Mouse (Mus musculus) brain, adult 10 weeks (tissue): ENCODE results near the gene Rpl22l1. TPM values are rescaled to one million over a fixed set of nuclear protein-coding genes. Genes with fewer than 3 reads are reported as not detected.

Experiments
- polyA plus RNA-seq: library from polyadenylated mRNA; stranded (reverse); fragments of 350-450 nt; fragmentation: Illumina TruSeq; extraction: RNeasy Lipid Tissue Mini Kit (QIAGEN cat#74804); gene quantifications from one replicate; pipeline ENCODE4 v1.2.3, GENCODE M21; 2015; ENCODE audit warnings: low read depth, low replicate concordance

The Rpl22l1 gene
- polyA plus RNA-seq, result 502 TPM

GRCm38 (mm10) chr3:28805301-28806097 lies at the start of gene Rpl22l1:
TSS of gene Rpl22l1 (plus strand) at chr3:28805436.

GRCm38 (mm10) chr3:28780994-28781393 lies 24.2 kb upstream of the Rpl22l1 start, which contains the start of gene Eif5a2:
TSS of gene Eif5a2 (plus strand) at chr3:28781276.

Other genes starting within 250 kb of the Rpl22l1 start
- gene Slc2a2, start 107.5 kb upstream of the Rpl22l1 start, polyA plus RNA-seq, result not detected
- gene Eif5a2, start 24.2 kb upstream of the Rpl22l1 start, polyA plus RNA-seq, result 44.9 TPM
- gene Gm1527, start 87.2 kb downstream of the Rpl22l1 start, polyA plus RNA-seq, result not detected